Mouse (Mus musculus): ENCODE data around the gene Glis1.

Glis1 gene

DNA sequence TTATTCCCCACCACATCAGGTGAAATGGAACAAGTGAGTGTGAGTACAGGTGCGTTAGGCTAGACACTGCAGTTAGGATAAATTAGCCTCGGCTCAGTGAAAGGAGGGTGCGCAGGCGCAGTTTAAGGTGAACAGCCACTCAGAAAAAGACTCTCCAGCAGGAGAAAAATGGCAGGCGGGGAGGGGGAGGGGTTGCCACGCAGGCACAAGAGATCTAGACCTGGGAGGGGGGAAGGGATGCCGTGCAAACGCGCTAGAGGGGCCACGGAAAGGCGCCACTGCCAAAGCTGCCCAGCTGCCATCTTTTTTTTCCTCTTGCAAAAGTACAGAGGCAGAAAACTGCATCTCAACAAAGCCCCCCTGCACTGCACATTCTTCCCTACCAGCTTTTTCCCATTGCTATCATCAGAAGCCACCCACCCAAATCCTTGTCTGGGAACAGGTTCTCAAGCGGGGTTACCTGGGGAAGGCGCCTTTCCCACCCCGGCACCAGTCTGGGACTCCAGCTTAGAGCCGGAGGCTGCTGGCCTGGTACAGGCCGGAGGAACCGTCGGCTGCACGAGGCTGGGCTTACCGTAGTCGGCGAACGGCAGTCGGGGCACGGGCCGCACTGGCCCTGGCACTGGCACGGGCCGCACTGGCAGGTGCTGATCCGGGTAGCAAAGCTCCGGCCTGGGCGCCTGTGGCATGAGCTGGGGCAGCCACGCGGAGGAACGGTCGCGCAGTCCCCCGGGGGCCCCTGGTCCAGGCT, 248.8 kb downstream of the Glis1 start:
- no peak for ATAC-seq (ENCODE audit: low TSS enrichment)

DNA sequence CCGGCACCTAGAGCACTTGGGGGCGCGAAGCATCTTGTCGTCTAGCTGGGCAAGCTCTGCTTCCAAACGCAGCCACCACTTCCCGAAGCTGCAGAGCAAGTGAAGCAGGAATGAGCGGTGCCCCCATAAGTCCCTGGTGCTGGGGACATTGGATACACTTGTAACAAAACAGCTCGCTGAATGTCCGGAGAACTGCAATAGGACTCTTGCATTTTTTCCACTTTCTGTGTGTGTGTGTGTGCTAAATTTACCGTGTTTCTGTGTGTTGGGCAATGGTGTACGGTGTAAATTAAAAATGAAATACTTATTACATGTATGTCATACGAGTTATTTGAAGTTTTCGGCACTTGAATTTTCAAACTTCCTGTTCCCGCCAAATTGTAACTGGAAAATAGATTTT, 249.7 kb downstream of the Glis1 start, which contains the start of gene Dmrtb1:
Gene Dmrtb1, minus strand, starts transcription at position 101 of the 400 bp plus-strand sequence.
- ATAC-seq (ENCODE audit: low TSS enrichment), result no peak

Measured in frontal cortex, adult (tissue).